Mouse (Mus musculus) limb, embryonic 10.5 days (tissue): ENCODE measurements around the gene Gpr146. TPM values are rescaled to one million over a fixed set of nuclear protein-coding genes. Genes with fewer than 3 reads are reported as not detected.
A peak's percentile ranks its signal among the peaks of the same experiment; 100 is the strongest.

Experiments used
- DNase-seq: peaks from one replicate; pipeline ENCODE4 v3.0.0-alpha.2; 2017; ENCODE audit warnings: low spot score
- H3K27ac ChIP-seq: fragments of 300-500 bp; sonication (generic); 2 replicates; pipeline ENCODE4 v1.5.1; 2016; ENCODE audit warnings: mild to moderate bottlenecking
- H3K27me3 ChIP-seq: fragments of 300-500 bp; sonication (generic); 2 replicates; pipeline ENCODE4 v1.6.1; 2016; ENCODE audit warnings: low read depth, mild to moderate bottlenecking; ENCODE audit not compliant: poor library complexity, severe bottlenecking
- H3K36me3 ChIP-seq: fragments of 300-500 bp; sonication (generic); 2 replicates; pipeline ENCODE4 v1.6.1; 2016; ENCODE audit warnings: mild to moderate bottlenecking, moderate library complexity
- H3K4me1 ChIP-seq: fragments of 300-500 bp; sonication (generic); 2 replicates; pipeline ENCODE4 v1.6.1; 2016
- H3K4me3 ChIP-seq: fragments of 300-500 bp; sonication (generic); 2 replicates; pipeline ENCODE4 v1.5.1; 2016; ENCODE audit warnings: mild to moderate bottlenecking, moderate library complexity
- H3K9me3 ChIP-seq: fragments of 300-500 bp; sonication (generic); replicated peaks from 2 replicates; pipeline ENCODE4 v1.6.1; 2016; ENCODE audit warnings: mild to moderate bottlenecking
- WGBS: fragments of 180-500 bp; shearing (Covaris S2); methylation state at CpG from one replicate; pipeline ENCODE4 v1.1.7; 2016; 5-methylcytosine and 5-hydroxymethylcytosine counted together
- polyA plus RNA-seq: library from polyadenylated mRNA; unstranded; fragments of >200 nt; fragmentation: Nextera tagmentation; extraction: Ambion mirVana; gene quantifications from 2 replicates; pipeline ENCODE4 v1.2.1, GENCODE M21; 2016

Gpr146 gene
- polyA plus RNA-seq, 1 experiment from 2014 or later = 2.3 TPM

DNA sequence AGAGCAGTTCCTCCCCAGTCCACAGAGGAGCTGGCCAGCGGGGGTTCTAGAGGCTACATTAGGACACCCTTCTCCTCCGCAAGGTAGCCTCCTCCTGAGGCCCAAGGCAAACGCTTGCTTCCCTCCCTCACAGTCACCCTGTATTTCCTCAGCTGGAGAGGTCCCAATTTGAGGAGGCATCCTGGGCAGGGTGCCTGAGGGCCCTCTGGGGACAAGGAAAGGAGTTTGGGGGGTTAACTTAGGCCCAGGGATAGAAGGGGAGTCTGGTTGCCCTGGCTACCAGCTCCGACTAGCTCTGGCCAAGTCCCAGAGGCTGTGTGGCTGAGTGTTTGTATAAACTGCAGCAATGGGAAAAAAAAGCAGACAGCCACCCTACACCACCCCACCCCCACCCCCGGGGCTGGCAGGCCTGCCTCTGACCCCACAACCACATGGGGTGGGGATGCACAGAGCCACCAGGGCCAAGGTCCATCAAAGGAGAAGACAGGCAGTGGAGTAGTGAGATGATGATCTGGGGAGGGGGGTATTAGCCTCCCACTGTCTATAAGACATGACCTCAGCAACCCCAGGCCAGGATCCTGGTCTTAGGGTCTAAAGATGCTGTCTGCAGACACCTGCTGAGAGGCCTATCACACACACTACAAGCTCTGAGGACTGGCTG lies 12.5 kb upstream of the Gpr146 start:
- no peak for DNase-seq
- peaks cover 19% of the 10 kb centered on the region; the same call in 1 of the 2 replicates for H3K36me3 ChIP-seq
- peak overlapping the region; percentile 72 for H3K27ac ChIP-seq
- no peaks in the 10 kb centered on the region for H3K27me3 ChIP-seq
- no peaks in the 10 kb centered on the region for H3K9me3 ChIP-seq
- peak overlapping the region; percentile 2; the same call in 1 of the 2 replicates for H3K4me3 ChIP-seq
- peaks cover 35% of the 10 kb centered on the region for H3K4me1 ChIP-seq
- 36% methylated on average over 5 of the region's 5 CpGs for WGBS

DNA sequence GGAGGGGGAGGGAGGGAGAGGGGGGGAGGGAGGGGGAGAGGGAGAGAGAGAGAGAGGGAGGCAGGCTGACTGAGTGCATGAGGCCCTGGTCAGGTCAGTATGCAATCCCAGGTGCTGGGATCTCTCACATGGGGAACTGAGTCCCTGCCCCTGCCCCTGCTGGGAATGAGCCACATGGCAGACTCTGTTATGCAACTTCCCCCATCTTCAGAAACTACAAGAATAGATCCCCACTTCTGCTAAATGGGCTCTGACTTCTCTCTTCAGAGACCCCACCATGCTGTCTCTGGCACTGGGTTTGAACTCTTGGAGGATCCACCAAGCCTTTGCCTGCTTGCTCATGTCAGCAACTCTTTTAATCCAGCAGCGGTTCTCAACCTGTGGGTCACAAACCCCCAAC lies 11.7 kb upstream of the Gpr146 start:
- Histone ChIP-seq H3K27ac (no peak overlapping the region), H3K36me3 (peaks cover 18% of the 10 kb centered on the region; the same call in 1 of the 2 replicates), H3K4me1 (peaks cover 42% of the 10 kb centered on the region), H3K9me3 (no peaks in the 10 kb centered on the region), H3K4me3 (no peak overlapping the region), H3K27me3 (no peaks in the 10 kb centered on the region)
- no peak for DNase-seq
- 89% methylated on average over 1 of the region's 1 CpGs for WGBS

DNA sequence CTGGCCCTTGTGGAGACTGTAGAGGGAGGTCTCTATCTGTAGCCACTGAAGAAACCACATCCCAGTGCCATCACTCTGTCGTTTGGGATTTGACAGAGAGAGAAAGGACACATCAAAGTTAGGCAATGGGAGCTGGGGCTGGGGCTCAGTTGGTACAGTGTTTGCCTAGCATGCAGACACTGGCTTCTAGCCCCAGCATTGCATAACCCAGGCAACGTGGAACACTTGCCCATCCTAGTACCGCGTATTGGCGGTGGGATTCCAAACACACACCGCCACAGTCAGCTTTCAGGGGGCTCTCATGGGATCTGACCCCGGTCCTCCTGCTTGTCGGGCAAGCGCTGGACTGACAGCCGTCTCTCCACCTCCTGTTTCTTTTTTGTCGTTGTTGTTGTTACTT lies 11.0 kb upstream of the Gpr146 start:
- H3K4me3 ChIP-seq = no peak overlapping the region
- H3K4me1 ChIP-seq = peaks cover 44% of the 10 kb centered on the region
- 84% methylated on average over 11 of the region's 11 CpGs for WGBS

DNA sequence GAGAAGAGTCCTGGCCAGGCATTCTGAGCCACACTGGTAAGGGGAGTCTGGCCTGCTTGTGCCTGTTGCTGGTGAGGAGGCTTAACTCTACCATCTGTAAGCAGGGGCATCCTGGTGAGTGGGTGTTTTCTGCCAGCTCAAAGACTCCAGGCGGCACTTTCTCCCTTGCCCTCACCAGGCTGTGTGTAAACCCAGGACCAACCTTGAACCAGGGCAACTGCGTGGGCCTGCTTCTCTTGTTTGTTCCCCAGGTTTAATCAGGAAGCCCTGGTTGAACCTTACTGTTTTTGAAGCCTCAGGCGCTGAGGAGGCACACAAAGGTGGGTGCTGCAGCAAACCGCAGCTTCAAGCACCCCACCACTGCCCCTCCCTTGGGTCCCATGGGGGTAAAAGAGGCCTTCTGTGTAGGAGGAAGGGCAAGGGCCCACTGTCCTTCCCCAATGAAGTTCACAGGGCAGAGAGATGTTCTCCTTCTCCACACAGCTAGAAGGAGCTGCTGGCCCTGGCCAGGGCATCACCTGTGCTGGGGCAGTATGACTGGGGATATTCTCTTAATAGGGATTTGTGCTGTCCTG lies 9.5 kb upstream of the Gpr146 start:
- no peak for DNase-seq
- no peaks in the 10 kb centered on the region for H3K27me3 ChIP-seq
- H3K4me1 ChIP-seq = peaks cover 51% of the 10 kb centered on the region
- H3K4me3 ChIP-seq = no peak overlapping the region
- H3K27ac ChIP-seq = no peak overlapping the region
- WGBS = 94% methylated on average over 4 of the region's 4 CpGs
- peaks cover 7% of the 10 kb centered on the region; the same call in 1 of the 2 replicates for H3K36me3 ChIP-seq
- no peaks in the 10 kb centered on the region for H3K9me3 ChIP-seq

More for the DNA sequence above, 11.0 kb upstream of the Gpr146 start:
- no peak for DNase-seq
- 0 out of 2 replicates have a peak overlapping the region, but pooled peaks have one; percentile 25 for H3K27ac ChIP-seq
- H3K36me3 ChIP-seq = peaks cover 14% of the 10 kb centered on the region; the same call in 1 of the 2 replicates
- H3K27me3 ChIP-seq = no peaks in the 10 kb centered on the region
- H3K9me3 ChIP-seq = no peaks in the 10 kb centered on the region

DNA sequence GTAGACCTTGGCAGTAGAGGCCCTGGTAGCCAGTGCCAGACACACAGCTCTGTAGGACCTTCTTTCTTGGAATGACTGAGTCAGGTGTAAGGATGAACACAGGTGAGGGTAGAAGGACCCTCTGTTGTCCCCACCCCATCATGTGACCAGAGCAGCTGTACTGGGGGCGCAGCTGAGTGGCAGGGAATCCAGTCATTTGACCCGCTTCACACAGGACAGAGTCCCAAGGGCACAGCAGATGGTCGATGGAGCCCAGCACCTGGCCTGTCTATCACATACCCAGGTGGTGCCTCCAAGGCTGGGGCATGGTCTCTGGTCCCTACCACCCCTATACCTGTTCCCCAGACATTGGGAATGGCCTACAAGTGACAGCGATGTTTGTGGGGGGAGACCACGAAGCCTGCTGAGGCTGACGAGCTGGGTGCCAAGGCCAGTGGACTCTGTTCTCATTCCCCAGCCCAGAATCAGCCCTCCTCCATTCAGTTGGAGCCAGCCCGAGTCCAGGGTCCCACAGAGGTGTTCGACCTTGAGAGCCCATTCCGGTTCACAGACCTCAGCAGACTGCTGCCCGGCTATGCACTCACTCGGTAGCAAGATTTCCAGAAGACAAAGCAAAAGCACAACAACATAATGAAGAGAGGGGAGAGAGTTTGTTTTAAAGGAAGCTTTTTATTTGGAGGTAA lies 8.7 kb upstream of the Gpr146 start:
- peaks cover 51% of the 10 kb centered on the region for H3K4me1 ChIP-seq
- no peak overlapping the region for H3K27ac ChIP-seq
- DNase-seq = no peak
- 86% methylated on average over 11 of the region's 11 CpGs for WGBS
- H3K9me3 ChIP-seq = no peaks in the 10 kb centered on the region
- H3K4me3 ChIP-seq = no peak overlapping the region
- no peaks in the 10 kb centered on the region for H3K27me3 ChIP-seq
- H3K36me3 ChIP-seq = peaks cover 1% of the 10 kb centered on the region; the same call in 1 of the 2 replicates

DNA sequence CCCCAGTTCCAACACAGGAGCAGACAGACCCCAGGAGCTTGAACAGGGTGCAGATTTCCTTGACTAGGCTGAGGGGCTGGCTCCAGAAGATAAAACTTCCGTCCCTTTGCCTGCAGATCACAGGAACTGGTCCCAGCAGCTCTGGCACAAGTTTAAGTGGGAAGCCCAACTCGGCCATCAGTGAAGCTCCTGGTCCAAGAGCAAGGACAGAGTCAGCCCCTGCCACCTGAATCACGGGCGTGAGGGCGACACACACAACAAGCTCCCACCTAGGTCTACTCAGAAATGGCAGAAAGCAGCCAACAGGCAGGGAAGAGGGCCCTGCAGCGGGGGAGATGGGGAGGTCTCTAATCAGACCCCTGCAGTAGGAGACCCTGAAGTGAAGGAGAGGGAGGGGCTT lies 7.2 kb upstream of the Gpr146 start:
- Histone ChIP-seq H3K4me1 (peaks cover 44% of the 10 kb centered on the region), H3K4me3 (no peak overlapping the region), H3K36me3 (no peaks in the 10 kb centered on the region), H3K27ac (peak overlapping the region; percentile 19; the same call in 1 of the 2 replicates), H3K27me3 (no peaks in the 10 kb centered on the region), H3K9me3 (no peaks in the 10 kb centered on the region)
- 85% methylated on average over 6 of the region's 6 CpGs for WGBS
- DNase-seq = no peak

DNA sequence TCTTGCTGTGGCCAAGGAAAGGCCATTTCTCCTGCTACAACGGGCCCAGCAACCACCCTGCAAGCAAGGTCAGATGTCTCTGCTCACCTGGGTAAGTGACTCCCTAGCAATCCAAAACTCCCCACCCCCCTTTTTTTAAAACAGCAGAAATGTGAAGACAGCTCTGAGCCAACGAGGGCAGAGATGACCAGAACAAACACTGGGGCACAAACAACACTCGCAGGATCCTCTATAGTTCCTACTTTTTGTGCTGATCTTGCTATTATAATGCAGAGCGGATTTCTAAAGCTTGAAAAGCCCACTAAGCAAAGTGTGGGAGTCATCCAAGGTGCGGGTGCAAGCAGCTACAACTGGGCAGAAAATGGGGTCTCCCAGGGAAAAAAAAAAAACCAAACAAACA lies 6.4 kb upstream of the Gpr146 start:
- peak overlapping the region; percentile 77 for H3K4me3 ChIP-seq
- no peaks in the 10 kb centered on the region for H3K36me3 ChIP-seq
- peaks cover 38% of the 10 kb centered on the region for H3K4me1 ChIP-seq
- 68% methylated on average over 5 of the region's 5 CpGs for WGBS
- no peaks in the 10 kb centered on the region for H3K9me3 ChIP-seq
- no peak for DNase-seq
- peak overlapping the region; percentile 98 for H3K27ac ChIP-seq
- H3K27me3 ChIP-seq = no peaks in the 10 kb centered on the region

DNA sequence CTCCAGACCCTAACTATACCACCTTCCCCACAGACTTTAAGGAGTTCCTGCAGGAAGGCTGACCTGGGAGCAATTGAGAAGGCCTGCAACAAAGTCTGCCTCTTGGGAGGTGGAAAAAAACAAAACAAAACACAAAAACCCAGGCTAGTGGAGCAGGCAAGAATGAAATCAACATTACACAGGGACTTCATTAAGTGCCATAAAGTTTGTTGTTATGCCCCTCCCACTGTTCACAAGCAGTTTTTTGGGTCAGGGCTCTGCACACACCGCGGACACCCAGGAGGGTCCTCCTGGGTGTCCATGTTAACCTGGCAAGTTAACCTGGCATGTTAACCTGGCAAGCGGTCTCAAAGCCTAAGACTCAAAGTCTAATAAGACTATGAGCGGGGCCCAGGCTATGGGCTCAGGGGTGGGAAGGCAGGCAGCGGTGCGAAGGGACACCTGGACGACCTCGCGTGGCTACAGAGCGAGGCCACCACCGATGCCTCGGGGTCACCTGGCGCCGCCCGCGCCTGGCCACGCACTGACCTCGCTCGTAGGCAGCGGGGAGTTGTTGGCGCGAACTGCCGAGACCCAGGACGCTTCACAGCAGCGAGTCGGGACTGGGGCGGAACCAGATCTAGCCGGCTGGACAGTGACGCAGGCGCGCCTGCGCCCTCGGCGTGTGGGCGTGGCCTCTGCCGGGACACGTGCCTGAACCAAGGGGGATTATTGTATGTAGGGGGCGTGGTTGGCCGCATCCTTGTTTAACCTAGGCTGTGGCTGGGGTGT lies 5.7 kb upstream of the Gpr146 start:
- Histone ChIP-seq H3K4me1 (peaks cover 34% of the 10 kb centered on the region), H3K27me3 (no peaks in the 10 kb centered on the region), H3K27ac (peak overlapping the region; percentile 98), H3K9me3 (no peaks in the 10 kb centered on the region), H3K4me3 (peak overlapping the region; percentile 77), H3K36me3 (no peaks in the 10 kb centered on the region)
- DNase-seq = peak; percentile 96
- WGBS = 2% methylated on average over 39 of the region's 39 CpGs

DNA sequence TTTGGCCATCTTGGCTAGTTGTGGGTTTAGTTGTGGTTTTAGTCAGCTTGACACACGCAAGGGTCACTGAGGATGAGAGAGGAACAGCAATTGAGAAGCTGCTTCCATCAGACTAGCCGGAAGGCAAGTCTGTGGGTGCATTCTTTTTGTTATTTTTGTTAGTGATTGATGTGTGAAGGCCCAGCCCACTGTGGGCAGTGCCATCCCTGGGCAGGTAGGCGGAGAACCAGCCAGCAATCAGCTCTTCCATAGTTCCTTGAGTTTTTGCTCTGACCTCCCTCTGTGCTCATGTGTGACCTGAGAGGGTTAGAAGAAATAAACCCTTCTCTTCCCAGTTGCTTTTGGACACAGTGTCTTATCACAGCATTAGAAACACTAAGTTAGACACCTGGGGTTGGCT lies 4.4 kb upstream of the Gpr146 start:
- Histone ChIP-seq H3K9me3 (no peaks in the 10 kb centered on the region), H3K27ac (no peak overlapping the region), H3K4me1 (peaks cover 46% of the 10 kb centered on the region), H3K36me3 (no peaks in the 10 kb centered on the region), H3K27me3 (no peaks in the 10 kb centered on the region), H3K4me3 (no peak overlapping the region)
- WGBS = 83% methylated on average over 3 of the region's 3 CpGs
- no peak for DNase-seq

DNA sequence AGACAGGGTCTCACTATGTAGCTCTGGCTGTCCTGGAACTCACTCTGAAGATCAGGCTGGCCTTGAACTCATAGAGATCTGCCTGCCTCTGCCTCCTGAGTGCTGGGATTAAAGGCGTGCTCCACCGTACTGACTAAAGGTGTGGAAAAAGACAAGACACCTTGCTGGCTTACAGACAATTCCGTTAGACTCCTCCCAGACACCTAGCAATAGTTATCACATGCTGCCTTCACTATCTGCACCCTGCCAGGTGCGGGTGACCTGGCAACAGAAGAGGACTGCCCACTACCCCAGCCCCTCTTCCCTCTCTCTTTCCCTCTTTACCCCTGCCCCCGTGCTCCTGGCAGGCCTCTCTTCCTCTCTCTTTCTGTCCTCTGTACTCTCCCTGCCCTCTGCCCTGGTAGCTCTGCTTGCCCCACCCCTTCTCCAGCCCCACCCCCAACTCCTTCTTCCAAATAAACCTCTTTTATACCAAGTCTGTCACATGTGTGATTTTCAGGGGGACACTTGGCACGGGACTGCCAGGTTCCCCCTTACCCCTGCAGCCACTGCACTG lies 3.5 kb upstream of the Gpr146 start:
- DNase-seq = no peak
- H3K4me3 ChIP-seq = no peak overlapping the region
- H3K27ac ChIP-seq = no peak overlapping the region
- peaks cover 52% of the 10 kb centered on the region for H3K4me1 ChIP-seq
- 85% methylated on average over 6 of the region's 6 CpGs for WGBS
- H3K9me3 ChIP-seq = no peaks in the 10 kb centered on the region
- H3K27me3 ChIP-seq = no peaks in the 10 kb centered on the region
- H3K36me3 ChIP-seq = no peaks in the 10 kb centered on the region

DNA sequence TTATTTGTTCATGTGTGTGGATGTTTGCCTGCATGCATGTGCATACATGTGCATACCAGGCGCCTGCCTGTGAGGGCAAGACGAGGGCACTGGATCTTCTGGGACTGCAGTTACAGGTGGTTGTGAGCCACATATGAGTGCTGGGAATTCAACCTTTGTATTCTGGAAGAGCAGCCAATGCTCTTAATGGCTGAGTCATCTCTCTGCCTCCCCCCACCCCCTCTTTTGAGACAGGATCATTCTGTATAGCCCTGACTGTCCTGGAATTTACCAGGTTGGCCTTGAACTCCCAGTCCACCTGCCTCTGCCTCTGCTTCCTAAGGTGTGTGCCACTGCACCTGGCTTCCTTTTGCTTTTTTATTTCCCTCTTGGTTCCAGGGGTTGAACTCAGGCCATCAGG lies 2.7 kb upstream of the Gpr146 start:
- Histone ChIP-seq H3K36me3 (no peaks in the 10 kb centered on the region), H3K27ac (no peak overlapping the region), H3K4me1 (peaks cover 60% of the 10 kb centered on the region), H3K9me3 (no peaks in the 10 kb centered on the region), H3K27me3 (no peaks in the 10 kb centered on the region), H3K4me3 (no peak overlapping the region)
- DNase-seq = no peak
- WGBS = 89% methylated on average over 2 of the region's 2 CpGs

DNA sequence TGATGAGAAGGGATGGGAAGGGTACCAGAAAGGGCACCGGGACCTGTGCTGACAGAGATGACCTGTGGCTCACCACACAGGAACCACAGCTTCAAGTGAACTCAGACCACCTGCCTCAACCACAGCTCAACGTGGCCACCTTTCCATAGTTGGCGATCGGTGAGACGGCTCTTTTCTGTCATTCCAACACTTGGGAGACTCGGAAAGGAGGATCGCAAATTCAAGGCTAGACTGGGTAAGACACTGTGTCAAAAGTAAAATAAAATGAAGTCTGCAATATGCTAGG lies 717 bp downstream of the Gpr146 start:
- H3K27me3 ChIP-seq = 0 out of 2 replicates have a peak, but pooled peaks cover 5% of the 10 kb centered on the region
- 92% methylated on average over 7 of the region's 7 CpGs for WGBS
- DNase-seq = no peak
- peak overlapping the region; percentile 81 for H3K27ac ChIP-seq
- H3K36me3 ChIP-seq = no peaks in the 10 kb centered on the region
- no peaks in the 10 kb centered on the region for H3K9me3 ChIP-seq
- H3K4me3 ChIP-seq = no peak overlapping the region
- H3K4me1 ChIP-seq = peaks cover 52% of the 10 kb centered on the region
